Mouse (Mus musculus) liver, embryonic 14.5 days (tissue): ENCODE measurements around the gene Trabd2b. TPM values are rescaled to one million over a fixed set of nuclear protein-coding genes. Genes with fewer than 3 reads are reported as not detected.
A peak's percentile ranks its signal among the peaks of the same experiment; 100 is the strongest.

Experiments used
- ATAC-seq: fragments of 200-750 bp; cut with Nextera tagmentation; 2 replicates; pipeline ENCODE4 v1.8.0; 2017; ENCODE audit warnings: moderate number of reproducible peaks, mild to moderate bottlenecking, moderate library complexity; ENCODE audit not compliant: insufficient read depth
- DNase-seq, 3 experiments: peaks; one replicate each; pipeline ENCODE4 v3.0.0-alpha.2; 2012 to 2013; ENCODE audit warnings: low read depth in 3 of 3, low spot score in 3 of 3
- H3K27ac ChIP-seq: fragments of 300-500 bp; sonication (generic); 2 replicates; pipeline ENCODE4 v1.5.1; 2014; ENCODE audit warnings: moderate library complexity, mild to moderate bottlenecking, control low read depth, inconsistent platforms
- H3K27me3 ChIP-seq: fragments of 300-500 bp; sonication (generic); 2 replicates; pipeline ENCODE4 v1.6.1; 2014; ENCODE audit warnings: mild to moderate bottlenecking, low read length, moderate library complexity; ENCODE audit not compliant: control insufficient read depth, insufficient read depth
- H3K36me3 ChIP-seq: fragments of 300-500 bp; sonication (generic); replicated peaks from 2 replicates; pipeline ENCODE4 v1.6.1; 2014; ENCODE audit warnings: low read depth; ENCODE audit not compliant: control insufficient read depth, insufficient read depth
- H3K4me1 ChIP-seq, 2 experiments: fragments of 200-500 bp in 1 of 2; fragments of 300-500 bp in 1 of 2; sonication (generic) in 1 of 2; replicated peaks; 2 replicates each; pipeline ENCODE4 v1.6.1; 2012 to 2014; ENCODE audit warnings: antibody characterized with exemption in 1 of 2, inconsistent platforms in 1 of 2, low read length in 1 of 2; ENCODE audit not compliant: control insufficient read depth in 2 of 2, insufficient read depth in 2 of 2
- H3K4me2 ChIP-seq: fragments of 300-500 bp; sonication (generic); 2 replicates; pipeline ENCODE4 v1.6.1; 2014; ENCODE audit warnings: low read depth, mild to moderate bottlenecking, control low read depth, moderate library complexity
- H3K4me3 ChIP-seq, 2 experiments: fragments of 200-500 bp in 1 of 2; fragments of 300-500 bp in 1 of 2; sonication (generic) in 1 of 2; 2 replicates each; pipeline ENCODE4 v1.5.1; 2012 to 2014; ENCODE audit warnings: low read depth in 2 of 2, low read length in 2 of 2, mild to moderate bottlenecking in 2 of 2, control low read depth in 1 of 2, inconsistent platforms in 1 of 2, moderate library complexity in 1 of 2; ENCODE audit not compliant: insufficient read depth in 1 of 2
- H3K9ac ChIP-seq: fragments of 300-500 bp; sonication (generic); replicated peaks from 2 replicates; pipeline ENCODE4 v1.6.1; 2014; ENCODE audit warnings: mild to moderate bottlenecking, control low read depth, moderate library complexity
- H3K9me3 ChIP-seq: fragments of 300-500 bp; sonication (generic); 2 replicates; pipeline ENCODE4 v1.6.1; 2016; ENCODE audit warnings: low read length, mixed read lengths; ENCODE audit not compliant: control insufficient read depth
- CTCF ChIP-seq: IDR thresholded peaks from 2 replicates; pipeline ENCODE4 v1.5.1; 2016; ENCODE audit warnings: antibody characterized with exemption, low read depth, control low read depth
- EP300 ChIP-seq: IDR thresholded peaks from 2 replicates; pipeline ENCODE4 v1.6.1; 2016; ENCODE audit warnings: antibody characterized with exemption, low read depth
- WGBS: fragments of 180-500 bp; shearing (Covaris S2); extraction: QIAGEN DNeasy Blood & Tissue Kit; methylation state at CpG from one replicate; pipeline ENCODE4 v1.1.7; 2014; ENCODE audit not compliant: insufficient replicate concordance; 5-methylcytosine and 5-hydroxymethylcytosine counted together
- polyA plus RNA-seq, 2 experiments: library from polyadenylated mRNA; depleted of rRNA in 1 of 2; stranded (reverse) in 1 of 2; unstranded in 1 of 2; fragments of >200 nt; fragmentation: Nextera tagmentation in 1 of 2; extraction: Ambion mirVana in 1 of 2; gene quantifications; 2 replicates each; pipeline versions ENCODE4 v1.2.1 to v1.2.3; 2012 to 2014

Gene Trabd2b
- polyA plus RNA-seq, 2 experiments, result 0.04 to 0.09 TPM

DNA sequence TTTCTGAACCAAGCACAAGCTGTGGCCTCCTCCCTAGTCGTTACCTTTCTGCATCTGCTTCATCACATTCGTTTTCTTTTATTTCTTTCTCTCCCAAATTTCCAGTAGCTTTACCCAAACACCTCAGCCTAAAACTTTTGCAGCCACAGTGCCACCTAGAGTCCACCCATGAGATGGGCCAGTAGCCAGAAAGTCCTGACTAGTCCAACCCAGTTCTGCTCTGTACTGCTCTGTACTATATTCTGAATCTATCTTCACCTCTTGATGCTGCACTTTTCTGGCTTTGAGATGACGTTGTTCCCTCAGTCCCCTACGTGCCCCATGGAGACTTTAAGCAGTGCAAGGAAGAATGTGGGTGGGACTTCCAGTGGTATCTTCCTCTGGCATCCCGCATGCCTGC lies 229.4 kb downstream of the Trabd2b start:
- no peaks in the 10 kb centered on the region for H3K36me3 ChIP-seq
- no peak overlapping the region for H3K9ac ChIP-seq
- H3K4me2 ChIP-seq, result no peak overlapping the region
- H3K27me3 ChIP-seq, result no peaks in the 10 kb centered on the region
- H3K27ac ChIP-seq, result no peak overlapping the region
- H3K4me3 ChIP-seq, result no peak overlapping the region
- DNase-seq, result no peak
- TF ChIP-seq EP300, result no peak
- TF ChIP-seq CTCF, result peak; percentile 56
- no peaks in the 10 kb centered on the region for H3K9me3 ChIP-seq
- WGBS, result 18% methylated on average over 5 of the region's 5 CpGs
- no peaks in the 10 kb centered on the region for H3K4me1 ChIP-seq
- ATAC-seq, result no peak

DNA sequence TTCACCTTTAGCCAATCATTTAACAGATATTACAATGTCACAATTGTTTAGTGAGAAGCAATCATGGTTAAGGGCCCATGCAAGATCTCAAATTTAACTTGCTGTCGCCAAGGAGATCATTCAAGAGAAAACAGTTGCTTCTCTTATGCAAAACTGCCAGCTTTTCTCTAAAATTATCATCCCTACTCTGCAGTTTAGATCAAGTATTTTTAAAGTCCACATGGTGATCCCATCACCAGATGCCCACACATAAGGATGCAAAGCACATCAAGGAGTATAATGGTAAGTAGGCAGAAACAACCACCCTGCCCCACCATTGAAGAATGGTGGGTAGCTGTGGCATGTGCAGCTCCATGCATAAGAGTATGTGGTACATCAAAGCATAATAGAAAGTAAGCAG lies 229.8 kb downstream of the Trabd2b start:
- Histone ChIP-seq H3K4me2 (no peak overlapping the region), H3K9me3 (no peaks in the 10 kb centered on the region), H3K27me3 (no peaks in the 10 kb centered on the region), H3K4me3 (no peak overlapping the region), H3K9ac (no peak overlapping the region), H3K36me3 (no peaks in the 10 kb centered on the region), H3K27ac (no peak overlapping the region), H3K4me1 (no peaks in the 10 kb centered on the region)
- DNase-seq, result no peak
- ATAC-seq, result no peak
- TF ChIP-seq CTCF (no peak), EP300 (no peak)
- WGBS, result 54% methylated on average over 1 of the region's 1 CpGs

DNA sequence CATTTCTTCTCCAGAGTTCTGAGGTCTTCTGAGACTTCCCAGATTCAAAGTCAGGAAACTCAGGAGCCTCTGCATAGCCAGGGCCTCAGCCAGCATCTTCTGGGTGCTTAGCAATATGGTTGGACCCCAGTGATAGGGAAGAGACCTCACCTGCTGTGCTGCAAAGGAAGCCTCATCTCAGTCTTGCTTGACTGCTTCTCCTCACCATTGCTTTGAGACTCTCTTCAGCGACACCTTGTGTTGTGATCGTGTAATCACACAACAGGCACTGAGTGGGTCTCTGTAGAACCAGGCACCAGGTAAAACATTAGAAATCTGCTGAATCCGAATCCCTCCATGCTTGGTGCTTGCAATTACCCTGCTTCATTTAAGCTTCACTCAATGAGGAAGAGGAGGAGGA lies 230.6 kb downstream of the Trabd2b start:
- WGBS, result 8% methylated on average over 3 of the region's 3 CpGs

DNA sequence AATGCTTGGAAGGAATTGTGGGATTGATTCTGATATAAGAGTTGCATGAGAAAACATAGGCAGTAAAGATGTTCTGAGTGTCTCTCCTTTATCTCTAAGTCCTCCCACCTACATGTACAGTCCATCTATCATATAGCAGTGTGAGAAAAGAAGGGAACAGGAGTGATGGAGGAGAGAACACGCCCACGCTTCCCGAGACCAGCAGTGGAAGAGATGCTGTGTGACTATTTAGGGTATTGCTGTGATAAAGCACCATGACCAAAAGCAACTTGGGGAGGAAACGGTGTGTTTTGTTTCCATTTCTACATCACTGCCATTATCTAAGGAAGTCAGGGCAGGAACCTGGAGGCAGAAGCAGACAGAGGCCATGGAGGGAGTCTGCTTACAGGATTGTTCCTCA lies 235.9 kb downstream of the Trabd2b start:
- Histone ChIP-seq H3K9ac (no peak overlapping the region), H3K27me3 (no peaks in the 10 kb centered on the region), H3K36me3 (no peaks in the 10 kb centered on the region), H3K27ac (no peak overlapping the region), H3K4me2 (no peak overlapping the region), H3K4me3 (no peak overlapping the region), H3K9me3 (no peaks in the 10 kb centered on the region), H3K4me1 (no peaks in the 10 kb centered on the region)
- DNase-seq (no peak), ATAC-seq (no peak)
- TF ChIP-seq CTCF (no peak), EP300 (no peak)
- 45% methylated on average over 4 of the region's 4 CpGs for WGBS

More for the DNA sequence above, 230.6 kb downstream of the Trabd2b start:
- Histone ChIP-seq H3K9ac (no peak overlapping the region), H3K9me3 (no peaks in the 10 kb centered on the region), H3K27ac (no peak overlapping the region), H3K4me1 (no peaks in the 10 kb centered on the region), H3K4me2 (no peak overlapping the region), H3K36me3 (no peaks in the 10 kb centered on the region), H3K27me3 (no peaks in the 10 kb centered on the region), H3K4me3 (no peak overlapping the region)
- DNase-seq, result no peak
- ATAC-seq, result no peak
- no peak for TF ChIP-seq EP300
- peak; percentile 54 for TF ChIP-seq CTCF

- WGBS, result 77% methylated on average over 20 of the region's 20 CpGs
- Histone ChIP-seq H3K36me3 (no peaks in the 10 kb centered on the region), H3K9me3 (no peaks in the 10 kb centered on the region), H3K4me1 (no peaks in the 10 kb centered on the region), H3K27me3 (no peaks in the 10 kb centered on the region), H3K9ac (no peak overlapping the region), H3K27ac (no peak overlapping the region), H3K4me2 (no peak overlapping the region), H3K4me3 (no peak overlapping the region)
- no peak for TF ChIP-seq EP300
- no peak for TF ChIP-seq CTCF
- DNase-seq, result no peak
- no peak for ATAC-seq
These were observed 237.2 kb downstream of the Trabd2b start for GRCm38 (mm10) chr4:114643679-114644208.
